Mouse (Mus musculus): ENCODE data around the gene Spocd1. TPM values are rescaled to one million over a fixed set of nuclear protein-coding genes. Genes with fewer than 3 reads are reported as not detected.

Gene Spocd1
- polyA plus RNA-seq, 1 experiment = 0.29 TPM

- peaks cover 24% of the 10 kb centered on the region for H3K4me1 ChIP-seq (ENCODE audit: control insufficient read depth, insufficient read depth, low read length)
- WGBS = 12% methylated on average over 13 of the region's 13 CpGs
- peak; percentile 53 to 69 for DNase-seq
- no peak for TF ChIP-seq POLR2A (IDR thresholded peaks at IDR 0.05; ENCODE audit: borderline replicate concordance, insufficient read depth, low read length)
- no peak for TF ChIP-seq CTCF (IDR thresholded peaks at IDR 0.05; ENCODE audit: borderline replicate concordance, insufficient read depth, low read depth, low read length)
- H3K27me3 ChIP-seq (ENCODE audit: control insufficient read depth, insufficient read depth, low read length) = no peaks in the 10 kb centered on the region
- no peak overlapping the region for H3K27ac ChIP-seq (ENCODE audit: insufficient read depth, low read length)
- no peak overlapping the region for H3K4me3 ChIP-seq (replicated peaks; ENCODE audit: insufficient read depth, low read depth, low read length)
Measured at GRCm38 (mm10) chr4:129967024-129968014, 38.3 kb downstream of the Spocd1 start.

- Histone ChIP-seq H3K27ac (ENCODE audit: insufficient read depth, low read length) (no peak overlapping the region), H3K4me3 (replicated peaks; ENCODE audit: insufficient read depth, low read depth, low read length) (no peak overlapping the region), H3K4me1 (ENCODE audit: control insufficient read depth, insufficient read depth, low read length) (peaks cover 27% of the 10 kb centered on the region), H3K27me3 (ENCODE audit: control insufficient read depth, insufficient read depth, low read length) (no peaks in the 10 kb centered on the region)
- DNase-seq = no peak
- TF ChIP-seq CTCF (IDR thresholded peaks at IDR 0.05; ENCODE audit: borderline replicate concordance, insufficient read depth, low read depth, low read length) (no peak), POLR2A (IDR thresholded peaks at IDR 0.05; ENCODE audit: borderline replicate concordance, insufficient read depth, low read length) (no peak)
- 75% methylated on average over 8 of the region's 8 CpGs for WGBS
Measured at GRCm38 (mm10) chr4:129970168-129970567, 41.1 kb downstream of the Spocd1 start.

GRCm38 (mm10) chr4:129970861-129971260 lies 41.8 kb downstream of the Spocd1 start:
- Histone ChIP-seq H3K27ac (ENCODE audit: insufficient read depth, low read length) (no peak overlapping the region), H3K4me1 (ENCODE audit: control insufficient read depth, insufficient read depth, low read length) (peaks cover 27% of the 10 kb centered on the region), H3K27me3 (ENCODE audit: control insufficient read depth, insufficient read depth, low read length) (no peaks in the 10 kb centered on the region), H3K4me3 (replicated peaks; ENCODE audit: insufficient read depth, low read depth, low read length) (no peak overlapping the region)
- no peak for DNase-seq
- WGBS = 31% methylated on average over 11 of the region's 11 CpGs
- TF ChIP-seq POLR2A (IDR thresholded peaks at IDR 0.05; ENCODE audit: borderline replicate concordance, insufficient read depth, low read length) = no peak
- TF ChIP-seq CTCF (IDR thresholded peaks at IDR 0.05; ENCODE audit: borderline replicate concordance, insufficient read depth, low read depth, low read length) = no peak

GRCm38 (mm10) chr4:129971989-129972388 lies 42.9 kb downstream of the Spocd1 start:
- H3K27me3 ChIP-seq (ENCODE audit: control insufficient read depth, insufficient read depth, low read length) = no peaks in the 10 kb centered on the region
- WGBS = 35% methylated on average over 7 of the region's 7 CpGs
- no peak for DNase-seq
- no peak overlapping the region for H3K27ac ChIP-seq (ENCODE audit: insufficient read depth, low read length)
- H3K4me3 ChIP-seq (replicated peaks; ENCODE audit: insufficient read depth, low read depth, low read length) = no peak overlapping the region
- TF ChIP-seq POLR2A (IDR thresholded peaks at IDR 0.05; ENCODE audit: borderline replicate concordance, insufficient read depth, low read length) = no peak
- H3K4me1 ChIP-seq (ENCODE audit: control insufficient read depth, insufficient read depth, low read length) = peaks cover 17% of the 10 kb centered on the region

GRCm38 (mm10) chr4:129974285-129974684 lies 45.2 kb downstream of the Spocd1 start:
- WGBS = 58% methylated on average over 9 of the region's 9 CpGs
- no peak overlapping the region for H3K27ac ChIP-seq (ENCODE audit: insufficient read depth, low read length)
- TF ChIP-seq CTCF (IDR thresholded peaks at IDR 0.05; ENCODE audit: borderline replicate concordance, insufficient read depth, low read depth, low read length) (no peak), POLR2A (IDR thresholded peaks at IDR 0.05; ENCODE audit: borderline replicate concordance, insufficient read depth, low read length) (no peak)
- H3K4me1 ChIP-seq (ENCODE audit: control insufficient read depth, insufficient read depth, low read length) = peaks cover 17% of the 10 kb centered on the region
- no peak for DNase-seq
- H3K4me3 ChIP-seq (replicated peaks; ENCODE audit: insufficient read depth, low read depth, low read length) = no peak overlapping the region
- no peaks in the 10 kb centered on the region for H3K27me3 ChIP-seq (ENCODE audit: control insufficient read depth, insufficient read depth, low read length)

GRCm38 (mm10) chr4:129977256-129977655 lies 48.2 kb downstream of the Spocd1 start:
- Histone ChIP-seq H3K4me1 (ENCODE audit: control insufficient read depth, insufficient read depth, low read length) (peaks cover 13% of the 10 kb centered on the region), H3K27me3 (ENCODE audit: control insufficient read depth, insufficient read depth, low read length) (no peaks in the 10 kb centered on the region), H3K27ac (ENCODE audit: insufficient read depth, low read length) (no peak overlapping the region), H3K4me3 (replicated peaks; ENCODE audit: insufficient read depth, low read depth, low read length) (no peak overlapping the region)
- no peak for DNase-seq
- WGBS = 85% methylated on average over 4 of the region's 4 CpGs
- no peak for TF ChIP-seq POLR2A (IDR thresholded peaks at IDR 0.05; ENCODE audit: borderline replicate concordance, insufficient read depth, low read length)
- no peak for TF ChIP-seq CTCF (IDR thresholded peaks at IDR 0.05; ENCODE audit: borderline replicate concordance, insufficient read depth, low read depth, low read length)

GRCm38 (mm10) chr4:129978227-129978626 lies 49.2 kb downstream of the Spocd1 start:
- H3K4me3 ChIP-seq (replicated peaks; ENCODE audit: insufficient read depth, low read depth, low read length) = no peak overlapping the region
- H3K4me1 ChIP-seq (ENCODE audit: control insufficient read depth, insufficient read depth, low read length) = peaks cover 12% of the 10 kb centered on the region
- no peak overlapping the region for H3K27ac ChIP-seq (ENCODE audit: insufficient read depth, low read length)
- no peaks in the 10 kb centered on the region for H3K27me3 ChIP-seq (ENCODE audit: control insufficient read depth, insufficient read depth, low read length)
- TF ChIP-seq POLR2A (IDR thresholded peaks at IDR 0.05; ENCODE audit: borderline replicate concordance, insufficient read depth, low read length) (no peak), CTCF (IDR thresholded peaks at IDR 0.05; ENCODE audit: borderline replicate concordance, insufficient read depth, low read depth, low read length) (no peak)
- DNase-seq = peak in 1 of 2 experiments; percentile 53
- 38% methylated on average over 4 of the region's 4 CpGs for WGBS

GRCm38 (mm10) chr4:129978930-129979329 lies 49.9 kb downstream of the Spocd1 start:
- WGBS = 81% methylated on average over 4 of the region's 4 CpGs
- no peak overlapping the region for H3K27ac ChIP-seq (ENCODE audit: insufficient read depth, low read length)
- H3K4me3 ChIP-seq (replicated peaks; ENCODE audit: insufficient read depth, low read depth, low read length) = no peak overlapping the region
- DNase-seq = no peak
- TF ChIP-seq POLR2A (IDR thresholded peaks at IDR 0.05; ENCODE audit: borderline replicate concordance, insufficient read depth, low read length) = no peak
- TF ChIP-seq CTCF (IDR thresholded peaks at IDR 0.05; ENCODE audit: borderline replicate concordance, insufficient read depth, low read depth, low read length) = no peak
- peaks cover 19% of the 10 kb centered on the region for H3K4me1 ChIP-seq (ENCODE audit: control insufficient read depth, insufficient read depth, low read length)
- no peaks in the 10 kb centered on the region for H3K27me3 ChIP-seq (ENCODE audit: control insufficient read depth, insufficient read depth, low read length)

All from cerebellum, adult 2 months (tissue).